Mouse (Mus musculus): ENCODE results near the gene Mmgt2.

Mmgt2 gene

DNA sequence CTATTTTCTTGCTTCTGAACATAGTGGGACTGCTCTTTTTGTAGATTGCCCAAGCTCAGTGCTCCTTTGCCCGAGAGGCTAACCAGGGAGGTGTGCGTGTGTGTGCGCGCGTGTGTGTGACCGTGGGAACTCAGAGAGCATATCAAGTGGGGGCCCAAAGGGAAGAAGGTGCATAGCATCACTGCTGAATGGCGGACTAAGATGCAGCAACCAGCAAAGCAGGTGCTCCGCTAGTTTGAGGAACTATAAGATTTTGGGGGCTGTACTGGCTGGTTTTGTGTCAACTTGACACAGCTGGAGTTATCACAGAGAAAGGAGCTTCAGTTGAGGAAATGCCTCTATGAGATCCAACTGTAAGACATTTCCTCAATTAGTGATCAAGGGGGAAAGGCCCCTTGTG lies 27.4 kb upstream of the Mmgt2 start:
- DNase-seq (ENCODE audit: low read depth, low spot score) = no peak

DNA sequence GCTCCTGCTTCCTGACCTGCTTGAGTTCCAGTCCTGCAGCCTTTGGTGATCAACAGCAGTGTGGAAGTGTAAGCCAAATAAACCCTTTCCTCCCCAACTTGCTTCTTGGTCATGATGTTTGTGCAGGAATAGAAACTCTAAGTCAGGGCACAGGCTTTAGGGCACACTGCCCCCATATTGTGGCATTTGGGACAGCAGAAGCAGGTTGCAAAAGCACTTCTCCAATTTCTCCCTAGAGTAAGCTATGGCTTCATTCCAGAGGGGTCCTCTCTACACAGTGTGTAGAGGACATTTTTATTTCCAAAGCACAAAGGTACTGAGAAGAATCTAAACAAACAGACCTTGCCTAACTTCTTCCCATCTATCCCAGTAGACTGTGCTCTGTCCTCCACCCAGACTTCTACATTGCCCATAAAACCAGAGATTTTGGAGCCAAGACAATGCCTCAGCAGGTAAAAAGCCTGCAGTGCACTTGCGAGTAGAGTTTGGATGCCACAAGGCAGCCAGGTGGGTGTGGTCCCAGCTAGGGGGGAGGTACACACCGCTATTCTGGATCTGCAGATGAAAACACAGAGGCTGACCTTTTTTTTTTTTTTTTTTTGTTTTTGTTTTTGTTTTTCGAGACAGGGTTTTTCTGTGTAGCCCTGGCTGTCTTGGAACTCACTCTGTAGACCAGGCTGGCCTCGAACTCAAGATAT lies 26.7 kb upstream of the Mmgt2 start:
- peak; percentile 50 for DNase-seq (ENCODE audit: low read depth, low spot score)

GRCm38 (mm10) chr11:62622850-62623249 lies 25.6 kb upstream of the Mmgt2 start:
- no peak for DNase-seq (ENCODE audit: low read depth, low spot score)

DNA sequence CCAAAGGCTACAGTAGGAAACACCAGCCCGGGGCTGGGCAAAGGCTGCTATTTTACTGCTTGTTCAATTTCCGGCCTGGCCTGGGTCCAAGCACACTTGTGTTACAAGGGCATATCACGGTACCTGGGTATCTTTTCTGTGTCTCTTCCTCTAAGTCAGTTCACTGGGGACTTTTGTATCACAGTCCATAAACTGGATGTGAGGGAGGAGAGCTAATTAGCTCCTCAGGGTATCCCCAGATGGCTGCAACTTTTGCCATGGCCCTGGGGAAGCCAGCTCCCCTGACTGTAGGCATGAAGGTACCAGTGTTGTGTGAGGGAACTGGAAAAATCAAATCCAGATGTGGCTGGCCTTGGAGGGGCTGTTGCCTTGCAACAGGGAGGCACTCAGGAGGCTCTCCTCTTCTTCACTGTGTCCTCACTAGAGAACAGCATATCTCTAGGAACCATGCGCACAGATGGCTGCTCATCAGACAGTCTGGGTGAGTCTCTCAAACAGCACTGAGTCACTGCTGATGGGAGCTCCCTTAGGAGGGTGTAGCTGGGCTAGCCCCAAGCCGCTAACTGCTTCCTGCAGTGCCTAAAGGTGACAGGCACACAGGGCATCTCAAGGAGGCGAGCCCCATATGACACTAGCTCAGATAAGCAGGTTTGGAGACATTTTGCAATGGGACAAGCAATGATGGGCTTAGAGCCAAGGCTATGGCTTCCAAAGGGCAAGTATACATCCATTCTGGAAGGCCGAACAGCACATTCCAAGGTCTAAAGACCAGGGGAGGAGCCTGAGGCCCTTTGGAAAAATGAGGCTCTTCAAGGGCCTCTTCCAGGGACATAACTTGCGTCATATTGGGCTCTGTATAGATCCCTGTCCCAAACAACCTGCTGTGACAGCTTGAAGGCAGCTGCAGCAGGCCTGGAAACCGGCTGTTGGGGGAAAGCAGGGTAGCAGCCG lies 23.8 kb upstream of the Mmgt2 start:
- no peak for DNase-seq (ENCODE audit: low read depth, low spot score)

- DNase-seq (ENCODE audit: low read depth, low spot score) = no peak
These were observed 18.9 kb upstream of the Mmgt2 start for GRCm38 (mm10) chr11:62629352-62630224.

DNA sequence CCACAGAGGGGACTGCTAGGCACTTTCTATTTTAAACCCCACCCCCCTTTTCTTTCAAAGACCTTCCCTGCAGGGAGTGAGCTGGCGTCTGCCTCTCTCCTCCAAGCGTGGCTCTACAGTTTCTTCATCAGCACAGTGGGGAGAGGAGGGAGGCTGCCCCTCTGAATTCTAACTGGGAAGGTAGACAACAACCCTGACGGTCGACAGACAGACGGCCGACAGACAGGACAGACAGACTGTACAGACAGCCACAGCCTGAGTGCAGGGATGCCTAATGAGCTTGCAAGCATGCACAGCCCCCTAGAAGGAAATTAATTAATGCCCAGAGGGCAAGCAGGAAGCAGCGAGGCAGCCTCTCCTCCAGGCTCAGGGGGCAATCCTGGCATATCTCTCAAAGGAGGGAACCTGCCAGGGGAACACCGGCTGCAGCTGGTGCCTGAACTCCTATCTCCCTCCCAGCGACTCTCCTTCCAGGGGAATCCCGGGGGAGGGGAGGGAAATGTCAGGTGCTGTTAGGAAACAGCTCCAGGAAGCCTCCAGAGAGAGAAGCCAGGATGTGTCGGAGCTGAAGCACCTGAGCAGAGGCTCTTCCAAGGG lies 18.1 kb upstream of the Mmgt2 start:
- DNase-seq (ENCODE audit: low read depth, low spot score) = no peak

GRCm38 (mm10) chr11:62631138-62631537 lies 17.3 kb upstream of the Mmgt2 start:
- DNase-seq (ENCODE audit: low read depth, low spot score) = no peak

- no peak for DNase-seq (ENCODE audit: low read depth, low spot score)
These were observed 13.1 kb upstream of the Mmgt2 start for GRCm38 (mm10) chr11:62635406-62635805.

DNA sequence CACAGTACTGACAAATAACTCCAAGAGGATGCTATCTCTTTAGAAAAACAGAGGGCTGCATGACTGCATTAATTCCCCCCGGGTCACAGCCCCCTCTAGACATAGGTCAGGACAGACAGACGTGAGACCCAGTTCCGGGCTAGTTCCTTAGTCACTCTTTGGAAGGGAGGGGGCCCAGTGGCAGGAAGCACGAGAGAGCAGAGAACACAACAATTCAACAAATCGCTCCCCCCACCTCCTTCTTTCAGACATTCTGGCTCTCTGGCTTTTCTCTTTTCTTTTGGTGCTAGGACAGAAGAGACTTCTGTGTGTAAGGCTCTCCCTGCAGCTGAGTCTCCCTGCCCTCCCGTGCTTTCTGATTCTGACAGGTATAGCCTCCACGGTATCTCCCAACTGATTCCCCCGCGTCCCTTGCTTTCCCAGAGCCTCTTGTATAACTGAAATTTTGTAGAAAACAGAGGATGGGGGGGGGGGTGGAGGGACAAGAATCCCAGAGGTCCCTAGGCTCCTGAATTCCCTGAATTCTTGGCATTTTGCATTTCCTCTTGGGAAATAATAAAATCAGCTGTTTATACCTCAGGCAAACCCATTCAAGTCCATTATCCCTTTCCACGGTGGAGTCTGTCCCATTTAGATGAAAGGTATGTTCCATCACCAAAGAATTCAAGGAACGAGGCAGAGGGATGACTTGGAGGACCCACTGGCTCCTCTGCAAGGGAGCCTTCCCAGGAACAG lies 12.2 kb upstream of the Mmgt2 start:
- no peak for DNase-seq (ENCODE audit: low read depth, low spot score)

GRCm38 (mm10) chr11:62636840-62637221 lies 11.6 kb upstream of the Mmgt2 start:
- DNase-seq (ENCODE audit: low read depth, low spot score) = no peak

DNA sequence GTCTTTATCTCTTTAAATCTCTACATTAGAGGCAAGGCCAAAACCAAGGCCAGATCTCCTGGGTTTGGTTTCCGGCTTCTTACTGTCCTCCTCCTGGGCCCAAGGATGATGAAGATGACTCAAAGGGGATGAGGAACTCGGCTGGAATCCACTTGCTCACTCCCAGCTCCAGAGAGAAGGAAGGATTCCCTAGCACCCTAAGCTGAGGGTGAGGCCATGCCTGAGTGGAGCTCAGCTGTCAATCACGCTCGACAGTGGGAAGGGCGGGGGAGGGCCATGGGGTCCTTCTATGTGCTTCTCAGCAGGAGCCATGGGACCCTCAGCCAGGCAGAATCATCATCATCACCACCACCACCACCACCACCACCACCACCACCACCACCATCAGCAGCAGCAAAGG lies 11.1 kb upstream of the Mmgt2 start:
- DNase-seq (ENCODE audit: low read depth, low spot score) = no peak

- no peak for DNase-seq (ENCODE audit: low read depth, low spot score)
These were observed 10.7 kb upstream of the Mmgt2 start for GRCm38 (mm10) chr11:62637806-62638205.

GRCm38 (mm10) chr11:62638402-62638801 lies 10.1 kb upstream of the Mmgt2 start:
- DNase-seq (ENCODE audit: low read depth, low spot score) = no peak

DNA sequence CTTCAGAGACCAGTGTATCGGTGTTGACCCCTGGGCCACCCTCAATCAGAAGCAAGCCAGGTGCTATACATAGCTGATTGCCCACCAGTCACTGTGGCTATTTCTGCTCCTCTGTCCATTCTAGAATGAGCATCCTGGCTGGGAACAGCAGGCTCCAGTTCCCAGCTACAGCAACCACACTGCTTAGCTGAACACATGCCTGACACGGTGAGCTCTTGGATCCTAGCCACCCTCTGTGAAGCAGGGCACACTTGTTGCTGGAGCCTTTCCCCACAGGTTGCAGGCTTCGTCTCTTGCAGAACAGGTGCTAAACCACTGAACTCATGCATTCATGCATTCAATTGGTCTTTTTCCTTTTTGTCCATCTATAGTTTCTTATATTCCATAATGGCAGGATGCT lies 8.1 kb upstream of the Mmgt2 start:
- no peak for DNase-seq (ENCODE audit: low read depth, low spot score)

DNA sequence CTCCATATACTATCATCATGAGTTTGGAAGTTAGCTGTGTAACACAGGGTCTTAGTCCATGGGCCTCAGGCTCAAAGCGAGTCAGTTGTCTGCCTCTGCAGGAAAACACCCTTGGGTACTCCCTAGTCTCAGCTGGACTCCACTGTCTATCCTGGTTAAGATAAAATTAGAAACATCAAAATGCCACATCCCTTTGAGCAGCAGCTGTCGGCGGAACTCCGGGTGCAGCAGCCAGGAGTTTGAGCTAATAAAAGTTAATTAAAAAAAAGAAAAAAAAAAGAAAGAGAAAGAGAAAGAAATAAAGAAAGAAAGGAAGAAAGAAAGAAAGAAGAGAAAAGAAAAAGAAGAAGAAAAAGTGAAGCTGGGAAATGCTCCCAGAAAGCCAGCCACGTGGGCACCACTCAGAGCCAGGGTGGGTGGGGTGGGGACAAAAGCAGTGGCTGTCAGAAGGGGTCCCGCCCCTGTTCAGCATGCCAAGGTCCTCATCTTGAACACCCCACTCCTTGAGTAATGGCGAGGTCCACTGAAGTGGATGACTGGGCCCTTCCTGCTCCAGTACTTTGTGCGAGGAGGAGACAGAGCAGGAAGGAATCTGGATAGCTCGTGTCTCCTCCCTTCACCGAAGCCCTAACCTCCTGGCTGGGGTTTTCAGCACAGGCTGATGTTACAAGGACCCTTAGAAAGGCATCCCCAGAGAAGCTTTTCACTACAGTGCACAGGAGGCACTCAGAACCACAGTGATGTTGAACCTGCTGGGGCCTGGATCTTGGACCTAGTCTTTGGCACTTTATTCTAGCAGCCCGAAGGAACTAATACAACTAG lies 6.2 kb upstream of the Mmgt2 start:
- no peak for DNase-seq (ENCODE audit: low read depth, low spot score)

DNA sequence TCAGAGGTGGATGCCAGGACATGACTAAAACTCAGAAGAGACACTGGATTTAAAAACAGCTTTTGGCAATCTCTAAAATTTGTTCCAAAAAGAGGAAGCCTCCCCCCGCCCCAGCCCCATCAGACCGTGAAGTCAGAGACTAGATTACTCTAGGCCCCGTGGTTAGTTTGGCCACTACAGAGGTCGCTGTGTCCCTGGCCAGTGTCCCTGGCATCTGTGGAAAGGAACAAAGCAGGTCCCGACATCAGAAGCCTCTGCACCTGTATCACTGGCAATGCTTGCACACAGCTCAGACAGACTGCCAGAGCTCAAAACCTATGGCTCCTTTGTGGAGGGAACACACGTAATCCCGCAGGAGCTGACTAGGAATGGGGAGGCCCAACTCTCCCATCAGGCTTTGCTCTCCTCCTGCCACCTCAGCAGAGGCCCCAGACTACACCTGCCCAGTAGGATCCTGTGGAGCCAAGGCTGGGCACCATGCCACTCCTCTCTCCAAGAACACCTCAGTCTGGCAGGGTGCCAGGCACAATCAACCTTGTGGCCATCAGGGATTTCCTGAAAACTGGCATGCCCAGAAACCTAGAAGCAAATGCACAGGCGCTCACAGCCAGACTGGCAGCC lies 5.3 kb upstream of the Mmgt2 start:
- no peak for DNase-seq (ENCODE audit: low read depth, low spot score)

- DNase-seq (ENCODE audit: low read depth, low spot score) = no peak
These were observed 4.6 kb upstream of the Mmgt2 start for GRCm38 (mm10) chr11:62643681-62644363.

GRCm38 (mm10) chr11:62644602-62645336 lies 3.7 kb upstream of the Mmgt2 start:
- DNase-seq (ENCODE audit: low read depth, low spot score) = peak; percentile 34
